Mouse (Mus musculus) embryo, embryonic 9.5 days (tissue): Measurements from ENCODE around the gene Polrmt.
A peak's percentile ranks its signal among the peaks of the same experiment; 100 is the strongest.

ENCODE experiments used
- DNase-seq: peaks from one replicate; pipeline ENCODE4 v3.0.0-alpha.2; 2017; ENCODE audit errors: extremely low spot score

Polrmt gene

GRCm38 (mm10) chr10:79743161-79743560 lies 3.2 kb downstream of the Polrmt start:
- DNase-seq: no peak

GRCm38 (mm10) chr10:79740863-79741262 lies 5.5 kb downstream of the Polrmt start:
- peak; percentile 24 for DNase-seq

GRCm38 (mm10) chr10:79739234-79739633 lies 7.1 kb downstream of the Polrmt start:
- no peak for DNase-seq

DNA sequence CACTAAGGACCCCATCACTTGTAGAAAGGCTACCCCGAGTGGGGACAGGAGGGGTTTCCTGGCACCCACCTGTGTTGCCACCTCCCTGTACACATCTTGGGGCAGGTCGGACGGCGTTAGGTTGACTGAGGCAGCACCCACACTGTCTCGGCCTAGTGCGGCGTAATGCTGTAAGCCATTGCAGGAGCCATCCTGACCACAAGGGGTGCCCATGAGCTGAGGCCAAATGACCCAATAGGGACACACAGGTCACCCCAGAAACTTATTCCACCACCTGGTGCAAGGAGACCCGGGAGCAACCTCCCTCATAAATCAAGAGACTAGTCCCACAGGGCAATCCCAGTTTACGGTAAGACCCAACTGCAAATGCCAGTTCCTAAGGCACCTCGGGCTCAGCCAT lies 8.1 kb downstream of the Polrmt start:
- DNase-seq: no peak

- no peak for DNase-seq
These were observed 9.7 kb downstream of the Polrmt start for GRCm38 (mm10) chr10:79736706-79737105.

GRCm38 (mm10) chr10:79735361-79735760 lies 11.0 kb downstream of the Polrmt start:
- peak; percentile 28 for DNase-seq

- DNase-seq: no peak
These were observed 12.5 kb downstream of the Polrmt start for GRCm38 (mm10) chr10:79733847-79734246.

DNA sequence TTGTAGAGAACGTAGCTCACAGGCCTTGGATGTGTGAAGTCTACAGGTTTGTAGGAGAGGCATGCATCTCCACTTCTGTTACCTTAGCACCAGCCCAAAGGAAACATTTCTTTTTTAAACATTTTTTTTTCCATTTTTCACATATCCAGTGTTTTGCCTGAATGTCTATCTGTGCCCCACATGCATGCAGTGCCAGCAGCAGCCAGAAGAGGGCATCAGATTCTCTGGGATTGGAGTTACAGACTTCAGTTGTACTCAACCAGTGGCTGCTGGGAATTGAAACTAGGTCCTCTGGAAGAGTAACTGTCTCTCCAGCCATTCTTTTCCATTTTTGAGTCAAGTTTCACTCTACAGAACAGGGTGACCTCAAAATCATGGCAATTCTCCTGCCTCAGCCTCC lies 13.9 kb downstream of the Polrmt start:
- no peak for DNase-seq

DNA sequence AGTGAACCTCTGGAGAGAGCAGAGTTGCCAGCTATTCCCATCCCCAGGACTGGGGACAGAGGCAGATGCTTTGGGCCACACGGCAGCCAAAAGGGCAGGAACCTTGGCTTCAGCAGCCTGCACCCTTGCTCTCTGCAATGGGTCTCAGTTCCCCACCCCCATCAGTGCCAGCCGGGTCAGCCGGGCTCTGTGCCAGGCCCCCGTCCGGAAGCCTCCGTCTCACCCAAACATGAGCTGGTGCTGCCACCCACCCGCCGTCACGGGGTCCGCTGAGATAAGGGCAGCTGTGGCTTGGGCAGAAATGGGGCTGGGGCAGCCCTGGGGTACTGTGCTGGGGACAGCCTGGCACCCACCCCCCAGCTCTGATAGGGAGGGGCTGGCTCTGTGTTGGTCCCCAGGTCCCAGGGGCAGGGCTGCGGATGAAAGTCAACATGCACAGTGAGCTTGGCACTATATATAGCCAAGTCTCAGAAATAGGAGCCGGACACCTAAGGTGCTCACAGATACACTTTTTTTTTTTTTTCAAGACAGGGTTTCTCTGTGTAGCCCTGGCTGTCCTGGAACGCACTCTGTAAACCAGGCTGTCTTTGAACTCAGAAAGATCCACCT lies 16.9 kb downstream of the Polrmt start:
- no peak for DNase-seq

GRCm38 (mm10) chr10:79728323-79729249 lies 17.8 kb downstream of the Polrmt start:
- no peak for DNase-seq

- peak; percentile 41 for DNase-seq
These were observed 20.3 kb downstream of the Polrmt start for GRCm38 (mm10) chr10:79726090-79726489.

DNA sequence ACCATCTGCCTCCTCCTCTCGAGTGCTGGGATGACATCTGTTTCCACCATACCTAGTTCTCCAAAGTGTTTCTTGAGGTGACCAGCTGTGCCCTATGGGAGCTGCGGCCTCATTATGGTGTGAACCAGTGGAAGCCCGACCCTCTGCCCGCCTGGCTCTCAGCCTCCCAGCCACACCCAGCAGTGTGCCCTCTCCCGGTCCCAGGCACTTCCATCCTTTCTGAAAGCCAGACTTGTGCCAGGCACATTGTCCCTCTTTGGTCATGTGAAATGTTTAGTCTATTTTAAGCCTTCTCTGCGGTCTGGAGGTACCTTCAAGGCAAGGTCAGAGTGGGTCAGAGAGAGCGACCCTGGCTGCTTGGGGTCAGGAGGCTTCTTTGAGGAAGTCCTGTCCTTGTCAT lies 22.7 kb downstream of the Polrmt start:
- DNase-seq: no peak

DNA sequence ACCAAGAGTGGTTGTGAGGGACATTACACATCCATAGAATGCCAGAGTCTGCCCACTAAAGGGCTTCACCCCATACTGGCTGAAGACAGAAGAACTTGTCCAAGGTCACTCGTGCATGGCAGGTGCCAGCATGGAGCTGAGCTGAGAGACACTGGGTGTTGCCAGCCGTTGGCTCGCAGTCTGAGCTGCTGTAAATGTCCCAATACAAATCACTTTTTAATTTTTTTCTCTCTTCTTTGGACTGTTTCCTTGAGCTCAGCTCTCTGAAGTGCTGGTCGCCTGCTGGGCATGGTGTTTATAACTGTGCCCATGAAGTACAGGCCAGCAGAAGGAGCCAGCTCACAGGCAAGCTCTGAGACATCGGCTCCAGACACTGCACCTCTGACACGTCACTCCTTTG lies 23.3 kb downstream of the Polrmt start:
- DNase-seq: no peak

DNA sequence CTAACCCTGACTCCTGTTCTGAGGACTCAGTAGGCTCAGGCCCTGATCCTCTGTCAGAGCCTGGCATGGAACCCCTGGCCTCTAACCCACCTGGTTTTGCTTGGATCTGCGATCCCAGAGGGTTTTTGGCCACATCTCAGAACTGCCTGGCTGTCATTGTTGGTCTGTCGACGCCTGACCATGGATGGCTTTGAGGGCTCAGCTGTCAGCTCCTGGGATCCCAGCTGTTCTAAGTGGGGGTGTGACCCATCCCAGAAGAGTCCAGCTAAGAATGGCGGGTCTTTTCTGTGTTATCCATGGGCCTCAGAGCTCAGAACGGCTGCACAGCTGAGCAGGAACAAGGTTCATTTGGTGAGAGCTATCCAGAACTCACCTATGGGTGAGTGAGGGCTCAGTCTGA lies 25.3 kb downstream of the Polrmt start:
- no peak for DNase-seq

DNA sequence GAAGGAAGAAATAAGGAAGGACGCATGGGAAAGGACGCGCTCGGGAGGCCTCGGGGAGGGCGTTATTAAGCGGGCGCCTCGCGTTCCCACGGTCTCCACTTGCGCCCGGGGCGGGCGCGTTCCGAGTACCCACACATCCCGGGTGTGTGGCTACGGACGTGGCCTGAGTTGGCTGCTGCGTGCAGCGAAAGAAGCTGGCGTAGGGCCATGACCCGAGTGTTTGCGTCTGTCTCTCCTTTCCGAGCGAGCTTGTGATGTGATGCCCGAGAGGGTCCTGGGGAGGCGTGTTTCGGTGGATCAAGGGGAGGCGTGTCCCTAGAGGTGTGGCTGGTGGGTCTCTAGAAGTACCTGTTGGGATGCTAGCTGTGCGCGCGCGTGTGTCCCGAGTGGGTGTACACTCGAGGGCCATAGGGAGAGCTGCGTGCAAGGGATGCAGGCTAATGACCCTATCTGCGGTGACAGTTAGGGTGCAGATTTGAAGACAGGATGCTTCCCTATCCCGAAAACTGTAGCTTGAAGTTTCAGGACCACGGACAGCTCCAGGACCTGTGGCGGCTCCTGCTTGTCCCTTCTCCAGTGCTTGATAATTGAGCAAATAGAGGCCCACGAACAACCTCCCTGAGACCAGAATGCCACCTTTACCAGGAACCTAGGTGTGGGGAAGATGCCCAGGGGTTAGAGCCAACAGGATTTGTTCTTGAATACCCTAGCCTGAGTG lies 28.6 kb downstream of the Polrmt start:
- peak; percentile 80 for DNase-seq

- DNase-seq: no peak
These were observed 29.4 kb downstream of the Polrmt start for GRCm38 (mm10) chr10:79716988-79717355.

DNA sequence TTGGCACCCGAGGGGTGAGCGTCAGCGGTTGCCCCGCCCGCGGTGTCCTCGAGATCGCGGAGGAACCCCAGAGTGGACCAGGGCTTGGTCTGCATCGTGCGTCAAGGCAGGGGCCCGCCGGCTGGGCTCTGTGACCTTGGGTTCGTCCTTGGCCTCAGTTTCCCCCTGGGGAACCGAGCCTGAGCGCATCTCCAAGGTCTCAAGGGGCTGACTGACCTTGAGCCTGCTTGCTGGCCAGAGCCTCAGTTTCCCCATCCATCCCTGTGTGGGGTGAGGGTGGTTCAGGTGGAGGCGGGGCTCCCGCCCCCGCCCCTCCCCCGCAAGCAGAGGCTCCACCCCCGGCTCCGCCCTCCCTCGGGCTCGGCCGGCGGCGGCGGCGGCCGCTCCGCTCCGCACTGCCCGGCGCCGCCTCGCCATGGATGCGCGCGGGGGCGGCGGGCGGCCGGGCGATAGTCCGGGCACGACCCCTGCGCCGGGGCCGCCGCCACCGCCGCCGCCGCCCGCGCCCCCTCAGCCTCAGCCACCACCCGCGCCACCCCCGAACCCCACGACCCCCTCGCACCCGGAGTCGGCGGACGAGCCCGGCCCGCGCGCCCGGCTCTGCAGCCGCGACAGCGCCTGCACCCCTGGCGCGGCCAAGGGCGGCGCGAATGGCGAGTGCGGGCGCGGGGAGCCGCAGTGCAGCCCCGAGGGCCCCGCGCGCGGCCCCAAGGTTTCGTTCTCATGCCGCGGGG lies 30.0 kb downstream of the Polrmt start, which contains the start of gene Hcn2:
Gene Hcn2 (plus strand): TSS at position 381 of the 734 bp plus-strand sequence.
- no peak for DNase-seq

DNA sequence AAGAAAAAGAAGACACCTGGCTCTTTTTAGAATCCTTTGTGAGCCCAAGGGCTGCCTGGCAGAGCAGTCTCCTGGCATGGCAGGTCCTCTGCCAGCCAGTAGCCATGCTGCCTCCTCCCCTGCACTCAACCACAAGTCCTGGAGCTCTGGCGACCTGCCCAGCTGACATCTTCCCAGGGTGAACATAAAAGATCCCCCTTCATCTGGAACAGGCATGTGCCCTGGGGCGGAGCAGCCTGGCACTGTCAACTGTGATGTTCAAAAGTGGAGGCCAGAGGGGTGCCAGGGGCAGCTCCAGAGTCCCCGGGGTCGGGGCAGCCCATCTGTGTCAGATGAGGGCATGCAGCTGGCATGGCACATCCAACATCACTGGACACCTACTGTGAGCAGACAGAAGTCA lies 31.4 kb downstream of the Polrmt start:
- DNase-seq: no peak

- DNase-seq: no peak
These were observed 33.2 kb downstream of the Polrmt start for GRCm38 (mm10) chr10:79713163-79713562.

DNA sequence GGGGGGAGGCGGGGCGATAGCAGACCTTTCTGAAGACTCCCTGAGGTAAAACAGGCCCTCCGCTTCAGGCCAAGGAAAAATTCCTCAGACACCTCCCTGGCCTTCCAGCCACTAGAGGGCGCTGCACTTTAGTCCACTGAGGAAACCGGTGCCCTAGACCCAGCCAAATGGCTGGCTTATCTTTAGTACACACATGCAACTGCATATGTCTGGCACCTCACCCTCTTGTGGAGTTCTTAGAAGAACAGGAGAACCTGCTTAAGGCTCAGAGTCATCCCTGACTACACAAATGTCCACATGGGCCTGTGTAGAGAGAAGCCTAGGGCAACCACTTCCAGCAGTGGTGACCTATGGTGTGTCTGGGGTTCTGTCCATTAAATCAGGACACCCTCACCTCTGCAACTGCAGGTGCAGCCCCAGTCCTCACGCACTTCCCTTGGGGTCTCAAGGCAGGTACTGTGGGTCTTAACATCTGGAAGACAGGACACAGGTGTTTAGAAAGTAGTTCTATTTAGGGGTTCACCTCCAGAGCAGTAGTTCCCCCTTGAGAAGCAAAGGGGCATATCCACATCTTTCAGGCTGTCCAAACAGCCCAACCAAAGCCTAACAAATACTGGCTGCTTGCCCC lies 33.8 kb downstream of the Polrmt start:
- peak; percentile 80 for DNase-seq

DNA sequence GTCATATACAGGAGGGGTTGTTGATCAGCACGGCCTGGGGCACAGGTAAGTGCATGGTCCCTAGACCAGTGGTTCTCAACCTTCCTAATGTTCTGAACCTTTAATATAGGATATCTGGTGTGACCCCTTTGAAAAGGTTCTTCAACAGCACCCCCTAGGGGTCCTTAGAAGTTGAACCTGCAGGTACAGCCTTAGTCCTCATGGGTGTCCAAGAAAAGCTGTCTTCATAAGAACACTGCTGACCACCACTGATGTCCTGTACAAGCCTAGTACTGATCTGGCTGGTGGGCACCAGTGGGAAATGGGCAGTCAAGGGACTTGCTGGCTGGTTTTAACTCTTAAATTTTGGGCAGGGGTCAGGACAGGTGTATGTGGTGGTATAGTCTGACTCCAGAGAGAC lies 34.4 kb downstream of the Polrmt start:
- no peak for DNase-seq
